Mouse (Mus musculus) stomach, postnatal 0 days (tissue): ENCODE data around the gene Dhrs3.

Experiments
- CTCF ChIP-seq: IDR thresholded peaks from 2 replicates; pipeline ENCODE4 v1.5.1; 2016; ENCODE audit warnings: antibody characterized with exemption, low read depth, mild to moderate bottlenecking, moderate library complexity
- EP300 ChIP-seq: optimal IDR thresholded peaks from 2 replicates; pipeline ENCODE3; 2016; ENCODE audit warnings: antibody characterized with exemption

DNA sequence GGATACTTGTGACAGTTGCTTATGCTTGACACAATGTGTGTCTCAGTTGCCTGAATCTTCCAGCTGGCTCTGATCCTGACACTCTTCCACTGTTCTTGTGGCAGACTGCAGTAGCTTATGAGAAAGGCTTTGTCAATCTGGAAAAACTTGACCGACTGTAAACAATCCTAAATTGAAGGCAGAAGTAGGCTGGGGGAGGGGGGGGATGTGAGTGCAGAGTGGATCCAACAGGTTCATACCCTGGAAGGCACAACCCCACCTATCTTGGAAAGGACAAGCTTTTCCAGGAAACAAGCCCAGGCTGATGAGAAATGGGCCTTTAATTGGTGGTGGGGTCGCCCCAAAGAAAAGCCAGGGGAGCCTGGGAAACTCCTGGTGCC lies 2.6 kb downstream of the Dhrs3 start:
- TF ChIP-seq CTCF (no peak), EP300 (no peak)
